Mouse (Mus musculus): ENCODE data around the gene Cerk.

Gene Cerk

DNA sequence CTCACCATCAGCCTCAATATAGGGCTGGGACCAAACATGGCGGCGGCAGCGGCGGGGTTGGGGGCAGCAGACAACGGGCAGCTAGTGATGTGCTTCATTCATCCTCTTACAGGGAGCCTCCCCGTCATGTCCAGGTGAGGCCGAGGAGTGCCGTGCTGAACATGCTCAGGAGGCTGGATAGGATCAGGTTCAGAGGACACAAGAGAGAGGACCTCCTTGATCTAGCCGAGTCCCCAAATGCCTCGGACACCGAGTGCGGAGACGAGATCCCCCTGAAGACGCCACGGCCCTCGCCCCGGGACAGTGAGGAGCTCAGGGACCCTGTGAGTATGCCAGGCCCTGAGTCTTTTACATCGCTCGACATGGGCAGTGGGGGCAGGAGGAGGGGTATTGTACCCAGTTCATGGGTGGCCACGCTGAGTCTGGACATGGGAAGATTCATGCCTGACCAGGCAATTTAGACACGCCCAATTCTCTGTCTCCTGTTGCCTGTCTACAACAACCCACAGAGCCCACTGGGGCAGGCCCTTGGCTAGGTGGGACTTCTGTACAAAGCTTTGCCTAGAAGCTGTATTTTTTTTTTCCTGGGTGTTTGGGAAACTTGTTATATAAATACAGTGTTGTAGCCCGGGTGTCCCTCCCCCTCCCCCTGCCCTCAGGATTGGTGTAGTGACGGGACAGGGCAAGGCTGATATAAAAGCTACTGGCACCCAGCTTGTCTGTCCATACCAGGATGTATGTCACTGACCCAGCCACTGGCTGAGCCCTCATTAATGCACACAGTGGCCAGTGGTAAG, 94.5 kb downstream of the Cerk start:
- DNase-seq (ENCODE audit: low read depth, low spot score), result no peak

DNA sequence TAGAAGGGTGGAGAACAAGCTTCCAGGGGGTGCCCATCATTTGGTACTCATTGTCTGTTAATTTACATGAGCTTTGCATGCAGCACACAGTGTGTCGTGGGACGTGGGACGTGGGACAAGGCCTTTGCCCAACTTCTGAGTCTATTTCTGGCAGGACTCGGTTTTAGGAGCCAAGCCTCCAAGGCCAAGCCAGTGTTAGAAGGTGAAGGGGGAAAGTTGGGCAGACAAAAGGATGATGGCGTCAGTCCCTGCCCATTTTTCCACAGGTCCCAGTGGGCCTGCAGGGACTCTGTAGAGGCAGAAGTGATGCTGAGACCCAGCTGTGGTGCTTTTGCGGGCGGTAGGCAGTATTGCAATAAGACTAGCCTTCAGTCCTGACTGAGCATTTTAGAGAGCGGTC, 95.4 kb downstream of the Cerk start:
- DNase-seq (ENCODE audit: low read depth, low spot score), result no peak

DNA sequence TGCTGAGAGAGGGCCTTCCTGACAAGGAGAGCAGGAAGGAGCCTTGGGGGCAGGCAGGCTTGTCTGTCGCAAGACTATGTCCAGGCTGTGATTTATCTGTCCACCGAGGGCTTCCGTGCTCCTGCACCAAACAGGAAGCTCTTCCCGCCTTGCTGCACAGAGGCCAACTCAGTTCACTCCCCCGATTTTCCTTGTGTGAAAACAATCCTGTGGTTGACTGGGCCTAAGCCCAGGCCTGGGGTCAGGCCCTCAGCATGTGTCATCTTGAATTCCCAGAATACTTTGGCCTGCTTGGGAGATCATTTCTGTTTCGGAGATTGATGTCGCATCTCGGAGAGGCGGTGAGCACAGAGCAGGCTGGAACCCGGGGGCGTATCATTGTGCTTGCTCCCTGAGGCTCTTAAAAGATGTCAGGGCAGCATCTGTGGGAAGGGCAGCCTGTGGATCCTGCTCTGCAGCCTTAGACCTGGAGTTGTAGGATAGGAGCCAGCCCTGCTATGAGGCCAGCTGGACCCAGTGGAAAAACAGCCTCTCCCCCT, 95.9 kb downstream of the Cerk start:
- no peak for DNase-seq (ENCODE audit: low read depth, low spot score)

All from ZHBTc4 (cell line).